Mouse (Mus musculus) heart, embryonic 12.5 days (tissue): ENCODE results near the gene Pced1b. TPM values are rescaled to one million over a fixed set of nuclear protein-coding genes. Genes with fewer than 3 reads are reported as not detected.
"Not testable (repeated sequence)": the region's sequence is repeated elsewhere in the genome, so short reads cannot be mapped to it uniquely, and the experiment has no call there.

Source experiments
- ATAC-seq: fragments of 200-750 bp; cut with Nextera tagmentation; 2 replicates; pipeline ENCODE4 v1.8.0; 2017; ENCODE audit warnings: moderate TSS enrichment, moderate library complexity; ENCODE audit not compliant: insufficient number of reproducible peaks, low FRiP score
- H3K27ac ChIP-seq: fragments of 300-500 bp; sonication (generic); 2 replicates; pipeline ENCODE4 v1.5.1; 2016; ENCODE audit warnings: mild to moderate bottlenecking, moderate library complexity; ENCODE audit not compliant: poor library complexity, severe bottlenecking
- H3K27me3 ChIP-seq: fragments of 300-500 bp; sonication (generic); replicated peaks from 2 replicates; pipeline ENCODE4 v1.6.1; 2016; ENCODE audit warnings: mild to moderate bottlenecking, moderate library complexity
- H3K36me3 ChIP-seq: fragments of 300-500 bp; sonication (generic); 2 replicates; pipeline ENCODE4 v1.6.1; 2016; ENCODE audit warnings: mild to moderate bottlenecking, moderate library complexity
- H3K4me1 ChIP-seq: fragments of 300-500 bp; sonication (generic); replicated peaks from 2 replicates; pipeline ENCODE4 v1.6.1; 2016; ENCODE audit warnings: mild to moderate bottlenecking
- H3K4me2 ChIP-seq: fragments of 300-500 bp; sonication (generic); 2 replicates; pipeline ENCODE4 v1.6.1; 2016; ENCODE audit warnings: mild to moderate bottlenecking, moderate library complexity
- H3K4me3 ChIP-seq: fragments of 300-500 bp; sonication (generic); 2 replicates; pipeline ENCODE4 v1.5.1; 2016; ENCODE audit warnings: mild to moderate bottlenecking
- H3K9ac ChIP-seq: fragments of 300-500 bp; sonication (generic); 2 replicates; pipeline ENCODE4 v1.6.1; 2016; ENCODE audit warnings: mild to moderate bottlenecking, moderate library complexity
- H3K9me3 ChIP-seq: fragments of 300-500 bp; sonication (generic); replicated peaks from 2 replicates; pipeline ENCODE4 v1.6.1; 2016; ENCODE audit warnings: mild to moderate bottlenecking, moderate library complexity
- WGBS: fragments of 180-500 bp; shearing (Covaris S2); methylation state at CpG from one replicate; pipeline ENCODE4 v1.1.7; 2016; 5-methylcytosine and 5-hydroxymethylcytosine counted together
- polyA plus RNA-seq: library from polyadenylated mRNA; unstranded; fragments of >200 nt; fragmentation: Nextera tagmentation; extraction: Ambion mirVana; gene quantifications from 2 replicates; pipeline ENCODE4 v1.2.1, GENCODE M21; 2016

The Pced1b gene
- polyA plus RNA-seq, 1 experiment from 2014 or later = 2.4 TPM

DNA sequence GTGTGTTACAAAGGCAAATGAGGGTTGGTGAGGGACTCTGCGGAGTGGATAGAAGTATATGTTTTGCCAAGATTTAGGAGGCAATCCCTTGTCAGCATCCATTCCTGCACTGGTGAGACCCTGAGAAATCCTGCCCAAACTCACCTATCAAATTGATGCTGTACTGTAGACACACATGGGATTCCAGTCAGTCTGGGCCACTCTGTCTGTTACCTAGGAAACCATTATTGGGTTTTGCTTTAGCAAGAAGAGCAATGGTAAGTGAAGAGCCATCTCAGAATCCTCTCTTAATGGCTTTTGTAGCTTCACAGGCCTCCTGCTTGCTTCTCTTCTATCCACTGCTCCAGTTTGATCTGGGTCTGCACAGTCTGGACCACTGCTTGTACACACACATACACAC lies 110.1 kb downstream of the Pced1b start:
- Histone ChIP-seq H3K9ac (no peak overlapping the region), H3K4me3 (no peak overlapping the region), H3K36me3 (no peaks in the 10 kb centered on the region), H3K9me3 (no peaks in the 10 kb centered on the region), H3K27me3 (no peaks in the 10 kb centered on the region), H3K27ac (no peak overlapping the region), H3K4me2 (no peak overlapping the region), H3K4me1 (no peaks in the 10 kb centered on the region)
- 95% methylated on average over 1 of the region's 1 CpGs for WGBS
- ATAC-seq = no peak

DNA sequence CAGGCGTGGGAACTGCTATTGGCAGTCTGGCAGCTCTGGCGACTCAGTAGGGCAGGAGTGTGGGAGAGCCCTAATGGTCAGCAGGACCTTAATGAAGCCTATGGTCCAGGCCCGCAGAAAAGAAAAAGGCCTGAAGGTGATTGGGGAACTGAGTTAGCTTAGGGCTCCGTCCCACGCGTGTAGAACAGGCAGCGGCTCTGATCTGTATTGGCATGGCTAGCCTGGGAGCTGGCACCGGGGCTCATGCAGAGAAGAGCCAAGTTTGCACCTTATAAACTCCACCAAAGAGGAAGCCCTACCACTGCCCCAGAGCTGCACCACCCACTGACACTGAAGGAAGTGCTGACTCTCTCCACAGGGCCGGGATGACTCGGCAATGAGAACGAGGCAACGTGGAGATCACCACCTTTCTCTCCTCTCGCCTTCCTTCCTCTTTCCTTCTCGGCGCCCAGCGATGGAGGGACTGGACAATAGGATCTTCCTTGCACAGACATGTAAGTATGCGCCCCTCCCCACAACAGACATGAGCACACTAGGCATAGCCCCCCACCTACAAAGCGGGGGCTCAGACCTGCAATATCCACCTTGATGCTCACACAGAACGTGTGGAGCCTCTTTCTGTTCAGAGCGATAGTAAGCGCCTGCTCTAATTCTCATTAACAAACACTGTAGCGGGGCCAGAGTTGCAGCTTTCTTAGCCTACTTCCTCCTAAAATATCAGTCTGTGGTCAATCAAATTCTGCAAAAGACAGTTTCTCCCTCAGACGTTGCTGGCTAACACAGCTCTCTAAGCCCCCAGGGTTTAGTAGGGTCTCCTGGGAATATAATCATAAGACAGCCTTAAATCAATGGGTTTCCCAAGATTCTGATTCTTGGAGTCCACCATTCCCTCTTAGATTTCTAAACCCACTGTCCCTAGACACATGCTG lies 114.2 kb downstream of the Pced1b start:
- no peak overlapping the region for H3K4me3 ChIP-seq
- H3K4me2 ChIP-seq = no peak overlapping the region
- no peaks in the 10 kb centered on the region for H3K4me1 ChIP-seq
- WGBS = 74% methylated on average over 23 of the region's 23 CpGs
- 0 out of 2 replicates have a peak, but pooled peaks cover 4% of the 10 kb centered on the region for H3K36me3 ChIP-seq
- H3K27ac ChIP-seq = no peak overlapping the region
- no peaks in the 10 kb centered on the region for H3K27me3 ChIP-seq
- H3K9ac ChIP-seq = no peak overlapping the region
- peaks cover 5% of the 10 kb centered on the region; the same call in 1 of the 2 replicates for H3K9me3 ChIP-seq
- ATAC-seq = peak; percentile 83

DNA sequence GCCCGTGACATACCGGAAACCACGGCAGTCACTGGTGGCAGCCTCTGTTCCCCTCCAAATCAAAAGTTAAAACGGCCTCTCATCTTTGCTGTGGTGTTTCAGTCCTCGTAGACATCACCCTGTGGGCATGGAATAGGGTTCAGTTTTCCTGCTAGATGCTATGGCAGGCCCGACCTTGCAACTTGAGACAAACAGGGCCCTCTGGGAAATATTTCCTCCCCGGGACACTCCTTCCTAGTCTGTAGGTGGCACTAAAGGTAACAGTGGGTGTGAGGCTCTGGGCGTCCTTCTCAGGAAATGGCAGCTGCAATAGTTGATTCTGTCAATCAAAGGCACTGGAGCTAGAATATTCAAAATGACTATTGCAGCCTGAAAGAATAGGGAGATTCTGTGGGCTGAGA lies 114.9 kb downstream of the Pced1b start:
- no peak for ATAC-seq
- Histone ChIP-seq H3K9ac (no peak overlapping the region), H3K4me3 (no peak overlapping the region), H3K36me3 (0 out of 2 replicates have a peak, but pooled peaks cover 4% of the 10 kb centered on the region), H3K4me1 (no peaks in the 10 kb centered on the region), H3K9me3 (peaks cover 5% of the 10 kb centered on the region; the same call in 1 of the 2 replicates), H3K27ac (no peak overlapping the region), H3K27me3 (no peaks in the 10 kb centered on the region), H3K4me2 (no peak overlapping the region)
- WGBS = 73% methylated on average over 8 of the region's 8 CpGs

DNA sequence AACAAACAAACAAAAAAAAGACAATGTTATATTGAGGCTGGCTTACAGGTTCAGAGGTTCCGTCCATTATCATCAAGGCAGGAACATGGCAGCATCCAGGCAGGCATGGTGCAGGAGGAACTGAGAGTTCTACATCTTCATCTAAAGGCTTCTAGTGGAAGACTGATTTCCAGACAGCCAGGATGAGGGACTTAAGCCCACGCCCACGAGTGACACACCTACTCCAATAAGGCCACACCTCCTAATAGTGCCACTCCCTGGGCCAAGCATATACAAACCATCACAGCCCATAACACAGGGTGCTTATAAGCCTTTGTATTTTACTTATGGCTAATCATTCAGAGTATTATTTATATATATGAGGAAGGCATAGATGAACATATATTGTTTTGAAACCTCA lies 117.4 kb downstream of the Pced1b start:
- not testable (repeated sequence) for H3K27ac ChIP-seq, H3K9ac ChIP-seq, H3K9me3 ChIP-seq, H3K27me3 ChIP-seq, H3K4me3 ChIP-seq, H3K4me2 ChIP-seq, H3K4me1 ChIP-seq, ATAC-seq, H3K36me3 ChIP-seq
- WGBS = 76% methylated on average over 3 of the region's 3 CpGs

DNA sequence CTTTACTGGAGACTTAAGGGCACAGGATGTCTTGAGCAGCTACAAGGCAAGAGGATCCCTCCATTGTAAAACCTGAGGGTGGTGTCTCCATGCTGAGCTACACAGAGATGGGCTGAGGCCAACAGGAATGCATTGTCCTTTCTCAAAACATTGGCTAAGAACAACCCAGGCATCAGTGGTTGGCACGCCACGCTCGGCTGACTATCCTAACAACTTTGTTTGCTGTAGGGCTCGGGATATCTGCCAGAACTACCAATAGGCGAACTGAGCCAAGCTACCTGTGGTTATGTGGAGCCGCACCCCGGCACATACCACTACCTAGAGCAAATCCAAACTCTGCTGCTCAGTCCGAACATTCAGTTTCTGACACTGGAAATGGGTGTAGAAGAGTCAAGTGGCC lies 118.1 kb downstream of the Pced1b start:
- Histone ChIP-seq H3K9ac (no peak overlapping the region), H3K27ac (no peak overlapping the region), H3K4me1 (no peaks in the 10 kb centered on the region), H3K27me3 (no peaks in the 10 kb centered on the region), H3K4me2 (no peak overlapping the region), H3K9me3 (peaks cover 5% of the 10 kb centered on the region; the same call in 1 of the 2 replicates), H3K36me3 (0 out of 2 replicates have a peak, but pooled peaks cover 4% of the 10 kb centered on the region), H3K4me3 (no peak overlapping the region)
- no peak for ATAC-seq
- WGBS = 92% methylated on average over 8 of the region's 8 CpGs

DNA sequence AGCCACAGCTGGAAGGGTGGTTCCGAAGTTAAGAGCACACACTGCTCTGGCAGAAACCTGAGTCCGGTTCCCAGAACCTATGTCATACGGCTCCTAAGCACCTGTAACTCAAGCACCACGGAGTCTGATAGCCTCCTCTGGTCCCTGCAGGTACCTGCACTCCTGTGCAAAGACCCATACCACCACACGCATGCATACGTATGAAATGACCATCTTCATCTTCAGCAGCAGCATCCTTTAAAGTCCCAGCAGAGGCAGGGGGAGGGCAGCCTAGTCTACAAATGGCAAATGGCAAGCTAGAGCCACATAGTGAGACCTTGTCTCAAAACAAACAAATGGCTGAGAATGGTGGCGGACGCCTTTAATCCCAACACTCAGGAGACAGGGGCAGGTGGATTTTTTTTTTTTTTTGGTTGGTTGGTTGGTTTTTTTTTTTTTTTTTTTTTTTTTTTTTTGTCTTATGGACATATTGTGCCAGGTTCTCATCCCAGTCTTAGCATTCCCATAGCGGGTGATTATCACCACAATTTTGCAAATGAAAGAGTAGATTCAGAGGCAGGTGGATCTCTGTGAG lies 121.2 kb downstream of the Pced1b start:
- Histone ChIP-seq H3K9ac (no peak overlapping the region), H3K9me3 (peaks cover 5% of the 10 kb centered on the region; the same call in 1 of the 2 replicates), H3K27ac (no peak overlapping the region), H3K36me3 (0 out of 2 replicates have a peak, but pooled peaks cover 4% of the 10 kb centered on the region), H3K4me2 (no peak overlapping the region), H3K4me1 (no peaks in the 10 kb centered on the region), H3K27me3 (no peaks in the 10 kb centered on the region), H3K4me3 (no peak overlapping the region)
- ATAC-seq = no peak
- WGBS = 85% methylated on average over 9 of the region's 9 CpGs

DNA sequence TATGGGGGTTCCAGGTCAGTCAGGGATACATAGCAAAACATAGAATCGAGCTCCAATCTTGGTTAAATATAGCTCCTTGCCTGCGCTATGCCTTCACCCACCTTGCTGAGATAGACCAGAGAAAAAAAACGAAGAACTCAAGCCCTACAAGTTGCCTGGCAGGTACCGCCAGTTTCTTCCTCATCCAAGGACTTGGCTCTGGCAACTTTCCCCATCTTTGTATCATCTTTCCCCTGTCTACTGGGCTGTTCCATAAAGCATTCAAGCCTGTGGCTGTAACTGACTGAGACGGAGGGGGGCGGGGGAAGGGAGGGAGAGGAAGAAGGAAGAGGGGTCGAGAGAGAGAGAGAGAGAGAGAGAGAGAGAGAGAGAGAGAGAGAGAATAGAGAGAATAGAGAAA lies 121.7 kb downstream of the Pced1b start:
- WGBS = 76% methylated on average over 7 of the region's 7 CpGs

DNA sequence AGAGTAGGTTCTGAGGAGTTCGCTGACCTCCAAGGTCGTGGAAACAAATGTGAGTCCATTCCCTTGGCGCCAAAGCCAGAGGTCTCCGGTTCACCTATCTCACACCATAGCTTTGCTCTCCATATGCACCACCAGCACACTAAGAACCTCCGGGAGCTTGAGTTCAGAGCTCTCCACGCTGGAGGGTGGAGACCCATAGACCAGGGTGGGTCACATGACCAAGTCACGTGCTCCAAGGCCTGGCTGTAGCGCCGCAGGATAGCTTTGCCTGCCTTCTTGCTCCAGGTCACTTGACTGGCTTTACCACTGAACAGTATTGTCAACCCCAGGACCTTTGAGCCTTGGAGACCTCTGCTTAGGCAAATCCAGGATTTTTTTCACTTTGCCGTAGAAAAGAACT lies 122.2 kb downstream of the Pced1b start:
- no peak overlapping the region for H3K4me3 ChIP-seq
- 83% methylated on average over 10 of the region's 10 CpGs for WGBS
- peak; percentile 63; the same call in 1 of the 2 replicates for ATAC-seq

More for the DNA sequence above, 121.7 kb downstream of the Pced1b start:
- Histone ChIP-seq H3K4me1 (peaks cover 5% of the 10 kb centered on the region), H3K27ac (no peak overlapping the region), H3K27me3 (no peaks in the 10 kb centered on the region), H3K9ac (no peak overlapping the region), H3K9me3 (peaks cover 1% of the 10 kb centered on the region; the same call in 1 of the 2 replicates), H3K4me2 (no peak overlapping the region), H3K4me3 (no peak overlapping the region), H3K36me3 (0 out of 2 replicates have a peak, but pooled peaks cover 2% of the 10 kb centered on the region)
- ATAC-seq = no peak

DNA sequence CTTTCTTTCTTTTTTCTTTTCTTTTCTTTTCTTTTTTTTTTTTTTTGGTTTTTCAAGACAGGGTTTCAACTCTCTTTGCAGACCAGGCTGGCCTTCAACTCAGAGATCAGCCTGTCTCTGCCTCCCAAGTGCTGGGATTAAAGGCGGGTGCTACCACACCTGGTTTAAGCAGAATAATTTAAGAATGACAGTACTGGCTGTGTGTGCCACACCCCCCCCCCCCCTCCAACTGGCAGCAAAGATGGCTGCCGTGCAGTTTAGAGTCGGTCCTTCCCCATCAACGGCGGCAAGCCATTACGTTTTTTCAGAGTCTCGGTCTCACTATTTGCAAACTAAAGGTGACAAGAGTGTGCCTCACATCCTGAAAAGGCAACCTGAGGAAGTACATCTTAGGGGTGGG lies 124.0 kb downstream of the Pced1b start:
- WGBS = 90% methylated on average over 7 of the region's 7 CpGs
- Histone ChIP-seq H3K4me2 (no peak overlapping the region), H3K4me3 (no peak overlapping the region), H3K9ac (no peak overlapping the region), H3K27ac (no peak overlapping the region), H3K9me3 (no peaks in the 10 kb centered on the region), H3K27me3 (no peaks in the 10 kb centered on the region), H3K36me3 (no peaks in the 10 kb centered on the region), H3K4me1 (peaks cover 7% of the 10 kb centered on the region)
- ATAC-seq = no peak

More for the DNA sequence above, 122.2 kb downstream of the Pced1b start:
- H3K27ac ChIP-seq = no peak overlapping the region
- H3K9me3 ChIP-seq = no peaks in the 10 kb centered on the region
- H3K4me2 ChIP-seq = no peak overlapping the region
- no peak overlapping the region for H3K9ac ChIP-seq
- no peaks in the 10 kb centered on the region for H3K27me3 ChIP-seq
- H3K36me3 ChIP-seq = no peaks in the 10 kb centered on the region
- peaks cover 7% of the 10 kb centered on the region for H3K4me1 ChIP-seq

DNA sequence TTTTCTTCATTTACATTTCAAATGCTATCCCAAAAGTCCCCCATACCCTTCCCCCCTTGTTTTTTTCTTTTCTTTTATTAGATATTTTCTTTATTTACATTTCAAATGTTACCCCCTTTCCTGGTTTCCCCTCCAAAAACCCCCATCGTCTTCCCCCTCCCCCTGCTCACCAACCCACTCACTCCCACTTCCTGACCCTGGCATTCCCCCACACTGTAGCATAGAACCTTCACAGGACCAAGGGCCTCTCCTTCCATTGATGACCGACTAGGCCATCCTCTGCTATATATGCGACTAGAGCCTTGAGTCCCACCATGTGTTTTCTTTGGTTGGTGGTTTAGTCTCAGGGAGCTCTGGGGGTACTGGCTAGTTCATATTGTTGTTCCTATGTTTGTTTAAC lies 125.1 kb downstream of the Pced1b start:
- H3K9ac ChIP-seq, ATAC-seq, H3K4me3 ChIP-seq, H3K27me3 ChIP-seq, H3K36me3 ChIP-seq, H3K4me2 ChIP-seq, H3K27ac ChIP-seq, H3K9me3 ChIP-seq: not testable (repeated sequence)
- WGBS = 59% methylated on average over 3 of the region's 3 CpGs
- peaks cover 16% of the 10 kb centered on the region for H3K4me1 ChIP-seq

DNA sequence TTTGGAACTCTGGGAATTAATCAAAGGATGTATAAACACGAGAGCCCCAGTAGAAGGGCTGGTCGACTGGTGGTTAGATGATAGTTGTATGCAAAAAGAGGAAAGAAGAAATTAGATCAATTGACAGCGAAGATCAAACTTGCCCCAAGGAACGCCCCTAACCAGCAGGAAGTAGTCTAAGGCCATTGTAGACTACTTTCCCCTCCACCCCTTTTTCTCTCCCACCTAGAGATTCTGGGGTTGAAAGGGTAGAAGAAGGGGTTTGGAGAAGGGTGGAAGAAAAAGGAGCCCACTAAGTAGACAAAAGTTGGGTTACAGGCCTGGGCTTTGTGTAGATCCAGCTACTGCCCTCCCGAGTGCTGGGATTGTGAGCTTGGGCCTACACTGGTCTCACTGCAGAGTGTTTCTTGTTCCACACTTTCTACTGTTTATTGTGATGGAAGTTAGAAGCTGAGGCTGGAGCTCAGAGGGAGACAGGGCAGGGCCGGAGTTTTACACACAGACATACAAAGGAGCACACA lies 125.8 kb downstream of the Pced1b start:
- Histone ChIP-seq H3K9me3 (no peaks in the 10 kb centered on the region), H3K36me3 (no peaks in the 10 kb centered on the region), H3K4me1 (peaks cover 21% of the 10 kb centered on the region), H3K9ac (no peak overlapping the region), H3K27me3 (0 out of 2 replicates have a peak, but pooled peaks cover 3% of the 10 kb centered on the region), H3K4me2 (peak overlapping the region; percentile 75; the same call in 1 of the 2 replicates), H3K27ac (no peak overlapping the region), H3K4me3 (no peak overlapping the region)
- no peak for ATAC-seq
- 62% methylated on average over 6 of the region's 6 CpGs for WGBS
